Mouse (Mus musculus): ENCODE data around the gene Dpp6. TPM values are rescaled to one million over a fixed set of nuclear protein-coding genes. Genes with fewer than 3 reads are reported as not detected.

The Dpp6 gene
- polyA plus RNA-seq, 1 experiment from 2014 or later: 0.22 TPM

- H3K27ac ChIP-seq (ENCODE audit: low read depth): no peak overlapping the region
- ATAC-seq (ENCODE audit: insufficient read depth) (no peak), DNase-seq (no peak)
- 53% methylated on average over 4 of the region's 4 CpGs for WGBS
- no peak overlapping the region for H3K4me2 ChIP-seq
- H3K4me3 ChIP-seq (ENCODE audit: low read depth, low read length): no peak overlapping the region
- H3K4me1 ChIP-seq (ENCODE audit: insufficient read depth): no peaks in the 10 kb centered on the region
- H3K36me3 ChIP-seq (ENCODE audit: insufficient read depth): no peaks in the 10 kb centered on the region
- no peak for TF ChIP-seq CTCF (IDR thresholded peaks at IDR 0.05; ENCODE audit: low read depth)
- no peaks in the 10 kb centered on the region for H3K27me3 ChIP-seq (ENCODE audit: insufficient read depth, low read length)
- no peaks in the 10 kb centered on the region for H3K9me3 ChIP-seq (ENCODE audit: low read depth, low read length)
- no peak overlapping the region for H3K9ac ChIP-seq
Observed at GRCm38 (mm10) chr5:27306497-27307152, 489.6 kb downstream of the Dpp6 start.

DNA sequence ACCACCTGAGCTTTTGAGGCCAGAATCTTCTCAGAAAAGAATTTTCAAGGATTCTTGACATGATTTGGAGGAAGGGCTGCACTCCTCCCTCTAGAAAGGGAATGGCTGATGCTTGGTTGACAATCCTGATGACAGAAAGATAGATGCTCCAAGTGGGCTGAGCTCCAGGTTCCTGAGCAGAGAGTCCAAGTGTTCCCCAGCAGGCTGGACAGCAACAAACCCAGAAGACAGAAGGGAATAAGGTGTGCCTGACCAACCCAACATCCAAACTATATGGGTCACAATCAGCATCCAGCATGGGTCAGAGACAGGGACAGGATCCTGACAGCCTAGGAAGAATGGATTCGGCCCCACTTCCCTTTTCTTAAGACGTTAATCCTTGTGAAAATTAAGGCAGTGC, 493.2 kb downstream of the Dpp6 start:
- H3K4me3 ChIP-seq (ENCODE audit: low read depth, low read length): no peak overlapping the region
- 60% methylated on average over 2 of the region's 2 CpGs for WGBS
- H3K36me3 ChIP-seq (ENCODE audit: insufficient read depth): no peaks in the 10 kb centered on the region
- H3K4me2 ChIP-seq: no peak overlapping the region
- no peaks in the 10 kb centered on the region for H3K27me3 ChIP-seq (ENCODE audit: insufficient read depth, low read length)
- H3K9me3 ChIP-seq (ENCODE audit: low read depth, low read length): no peaks in the 10 kb centered on the region
- H3K9ac ChIP-seq: no peak overlapping the region
- H3K4me1 ChIP-seq (ENCODE audit: insufficient read depth): no peaks in the 10 kb centered on the region
- no peak overlapping the region for H3K27ac ChIP-seq (ENCODE audit: low read depth)
- ATAC-seq (ENCODE audit: insufficient read depth): no peak
- no peak for TF ChIP-seq CTCF (IDR thresholded peaks at IDR 0.05; ENCODE audit: low read depth)
- DNase-seq: no peak

- Histone ChIP-seq H3K9me3 (ENCODE audit: low read depth, low read length) (no peaks in the 10 kb centered on the region), H3K4me2 (no peak overlapping the region), H3K27me3 (ENCODE audit: insufficient read depth, low read length) (no peaks in the 10 kb centered on the region), H3K4me1 (ENCODE audit: insufficient read depth) (no peaks in the 10 kb centered on the region), H3K4me3 (ENCODE audit: low read depth, low read length) (no peak overlapping the region), H3K9ac (no peak overlapping the region), H3K27ac (ENCODE audit: low read depth) (no peak overlapping the region), H3K36me3 (ENCODE audit: insufficient read depth) (no peaks in the 10 kb centered on the region)
- WGBS: 8% methylated on average over 1 of the region's 1 CpGs
- no peak for TF ChIP-seq CTCF (IDR thresholded peaks at IDR 0.05; ENCODE audit: low read depth)
- ATAC-seq (ENCODE audit: insufficient read depth) (no peak), DNase-seq (no peak)
Observed at GRCm38 (mm10) chr5:27316674-27317073, 499.7 kb downstream of the Dpp6 start.

DNA sequence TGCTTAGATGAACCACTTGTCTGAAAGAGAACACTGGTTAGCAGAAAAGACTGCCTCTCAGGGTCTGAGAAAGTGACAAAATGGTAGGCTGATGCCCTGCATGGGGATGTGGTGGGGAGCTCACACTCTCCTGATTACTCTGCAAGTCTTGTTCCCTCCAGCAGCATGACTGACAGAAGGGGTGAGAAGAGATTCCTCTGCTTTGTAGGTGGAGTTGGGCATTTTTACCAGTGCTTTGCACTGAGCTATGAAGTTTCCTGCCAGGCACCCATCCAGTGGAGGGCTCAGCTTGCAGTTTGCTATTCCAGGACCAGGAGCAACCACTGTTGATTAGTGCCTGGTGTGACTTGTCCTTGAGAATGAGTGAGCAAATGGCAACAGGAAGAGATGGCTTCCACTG, 500.3 kb downstream of the Dpp6 start:
- Histone ChIP-seq H3K4me3 (ENCODE audit: low read depth, low read length) (no peak overlapping the region), H3K36me3 (ENCODE audit: insufficient read depth) (no peaks in the 10 kb centered on the region), H3K27me3 (ENCODE audit: insufficient read depth, low read length) (no peaks in the 10 kb centered on the region), H3K9me3 (ENCODE audit: low read depth, low read length) (no peaks in the 10 kb centered on the region), H3K4me1 (ENCODE audit: insufficient read depth) (no peaks in the 10 kb centered on the region), H3K4me2 (no peak overlapping the region), H3K27ac (ENCODE audit: low read depth) (no peak overlapping the region), H3K9ac (no peak overlapping the region)
- DNase-seq: no peak
- ATAC-seq (ENCODE audit: insufficient read depth): no peak
- no peak for TF ChIP-seq CTCF (IDR thresholded peaks at IDR 0.05; ENCODE audit: low read depth)

- Histone ChIP-seq H3K9me3 (ENCODE audit: low read depth, low read length) (no peaks in the 10 kb centered on the region), H3K4me1 (ENCODE audit: insufficient read depth) (no peaks in the 10 kb centered on the region), H3K4me3 (ENCODE audit: low read depth, low read length) (no peak overlapping the region), H3K27ac (ENCODE audit: low read depth) (no peak overlapping the region), H3K36me3 (ENCODE audit: insufficient read depth) (no peaks in the 10 kb centered on the region), H3K27me3 (ENCODE audit: insufficient read depth, low read length) (no peaks in the 10 kb centered on the region), H3K4me2 (no peak overlapping the region), H3K9ac (no peak overlapping the region)
- no peak for ATAC-seq (ENCODE audit: insufficient read depth)
- TF ChIP-seq CTCF (IDR thresholded peaks at IDR 0.05; ENCODE audit: low read depth): no peak
- WGBS: 79% methylated on average over 1 of the region's 1 CpGs
- no peak for DNase-seq
Observed at GRCm38 (mm10) chr5:27317832-27318231, 500.8 kb downstream of the Dpp6 start.

DNA sequence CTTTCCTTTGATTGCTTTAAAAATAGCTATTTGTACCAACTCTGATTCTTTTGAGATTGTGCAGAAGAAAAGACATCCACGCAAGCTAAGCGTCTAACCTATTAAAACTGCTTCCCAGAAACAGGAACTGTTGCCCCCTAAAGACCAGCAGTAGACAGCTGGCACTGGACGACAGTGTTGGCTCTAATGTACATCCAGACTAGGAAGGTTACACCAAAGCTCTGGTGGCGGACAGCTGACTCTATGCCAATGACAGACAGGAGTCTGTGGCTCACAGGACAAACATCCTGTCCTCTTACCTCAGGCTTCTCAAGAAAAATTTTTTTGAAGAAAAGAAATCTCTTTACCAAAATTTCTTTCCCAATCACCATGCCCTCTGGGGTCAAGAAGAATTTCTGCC, 502.7 kb downstream of the Dpp6 start:
- 76% methylated on average over 4 of the region's 4 CpGs for WGBS
- H3K4me1 ChIP-seq (ENCODE audit: insufficient read depth): no peaks in the 10 kb centered on the region
- H3K27me3 ChIP-seq (ENCODE audit: insufficient read depth, low read length): no peaks in the 10 kb centered on the region
- H3K4me2 ChIP-seq: no peak overlapping the region
- no peaks in the 10 kb centered on the region for H3K36me3 ChIP-seq (ENCODE audit: insufficient read depth)
- no peak for TF ChIP-seq CTCF (IDR thresholded peaks at IDR 0.05; ENCODE audit: low read depth)
- no peaks in the 10 kb centered on the region for H3K9me3 ChIP-seq (ENCODE audit: low read depth, low read length)
- no peak overlapping the region for H3K27ac ChIP-seq (ENCODE audit: low read depth)
- DNase-seq (no peak), ATAC-seq (ENCODE audit: insufficient read depth) (no peak)
- H3K4me3 ChIP-seq (ENCODE audit: low read depth, low read length): no peak overlapping the region
- H3K9ac ChIP-seq: no peak overlapping the region

DNA sequence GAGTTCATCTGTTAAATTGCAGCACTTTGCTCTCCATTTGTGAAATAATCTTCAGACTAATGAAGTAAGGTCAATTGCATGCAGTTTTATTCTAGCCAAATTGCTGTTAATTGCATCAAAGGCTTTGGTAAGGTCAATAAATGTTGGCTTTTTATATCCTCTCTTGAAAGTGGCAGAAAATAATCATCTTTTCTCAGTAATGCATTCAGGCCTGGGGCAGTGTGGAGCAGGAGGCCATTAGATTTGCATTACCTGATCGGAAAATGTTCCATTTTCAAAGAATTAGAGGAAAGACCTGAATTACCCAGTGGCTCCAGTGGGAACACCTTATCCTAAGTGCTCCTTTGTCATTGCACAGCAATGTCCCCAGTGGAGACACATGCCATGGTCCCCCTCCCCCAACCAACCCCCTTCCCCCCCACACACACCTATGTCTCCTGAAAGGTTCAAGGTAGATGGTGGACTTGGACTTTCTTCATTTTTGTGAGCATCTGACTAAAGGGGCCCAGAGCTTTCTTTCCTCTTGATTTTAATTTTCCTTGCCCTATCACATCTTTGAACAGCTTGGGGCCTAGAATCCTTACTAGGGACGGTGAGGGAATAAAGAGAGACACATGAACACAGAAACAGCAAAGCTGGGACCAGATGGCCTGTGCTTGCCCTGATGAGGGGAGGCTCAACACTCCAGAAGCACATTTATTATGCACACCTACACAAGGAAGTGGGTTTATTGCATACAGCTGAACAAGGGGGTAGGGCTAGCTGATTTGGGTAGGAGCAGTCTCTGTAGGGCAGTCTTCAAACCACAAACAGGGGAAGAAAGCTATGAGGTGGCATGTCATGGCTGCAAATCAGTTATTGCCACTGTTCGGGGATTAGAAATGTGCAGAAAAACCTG, 506.1 kb downstream of the Dpp6 start:
- H3K27ac ChIP-seq (ENCODE audit: low read depth): no peak overlapping the region
- no peak overlapping the region for H3K4me2 ChIP-seq
- H3K9ac ChIP-seq: no peak overlapping the region
- H3K9me3 ChIP-seq (ENCODE audit: low read depth, low read length): no peaks in the 10 kb centered on the region
- H3K36me3 ChIP-seq (ENCODE audit: insufficient read depth): no peaks in the 10 kb centered on the region
- no peak overlapping the region for H3K4me3 ChIP-seq (ENCODE audit: low read depth, low read length)
- no peaks in the 10 kb centered on the region for H3K27me3 ChIP-seq (ENCODE audit: insufficient read depth, low read length)
- DNase-seq (no peak), ATAC-seq (ENCODE audit: insufficient read depth) (no peak)
- TF ChIP-seq CTCF (IDR thresholded peaks at IDR 0.05; ENCODE audit: low read depth): no peak
- WGBS: 76% methylated on average over 3 of the region's 3 CpGs
- H3K4me1 ChIP-seq (ENCODE audit: insufficient read depth): no peaks in the 10 kb centered on the region
